Mouse (Mus musculus): ENCODE measurements around the gene Farsb. TPM values are rescaled to one million over a fixed set of nuclear protein-coding genes. Genes with fewer than 3 reads are reported as not detected.

Gene Farsb
- total RNA-seq, 4 experiments from 2014 or later: 43.2 to 52.2 (median 49.6) TPM

- DNase-seq (ENCODE audit: low spot score): no peak
Observed at GRCm38 (mm10) chr1:78484361-78484760, 4.3 kb downstream of the Farsb start.

- DNase-seq (ENCODE audit: low spot score): no peak
Observed at GRCm38 (mm10) chr1:78483430-78483829, 5.3 kb downstream of the Farsb start.

- DNase-seq (ENCODE audit: low spot score): no peak
Observed at GRCm38 (mm10) chr1:78472441-78472840, 16.3 kb downstream of the Farsb start.

- DNase-seq (ENCODE audit: low spot score): peak; percentile 17
Observed at GRCm38 (mm10) chr1:78454659-78455058, 34.0 kb downstream of the Farsb start.

- no peak for DNase-seq (ENCODE audit: low spot score)
Observed at GRCm38 (mm10) chr1:78453886-78454285, 34.8 kb downstream of the Farsb start.

GRCm38 (mm10) chr1:78452544-78452943 lies 36.2 kb downstream of the Farsb start:
- DNase-seq (ENCODE audit: low spot score): no peak

- no peak for DNase-seq (ENCODE audit: low spot score)
Observed at GRCm38 (mm10) chr1:78451070-78451854, 37.4 kb downstream of the Farsb start.

GRCm38 (mm10) chr1:78448091-78448490 lies 40.6 kb downstream of the Farsb start:
- no peak for DNase-seq (ENCODE audit: low spot score)

GRCm38 (mm10) chr1:78446742-78447141 lies 42.0 kb downstream of the Farsb start:
- DNase-seq (ENCODE audit: low spot score): no peak

- DNase-seq (ENCODE audit: low spot score): no peak
Observed at GRCm38 (mm10) chr1:78446232-78446631, 42.5 kb downstream of the Farsb start.

- no peak for DNase-seq (ENCODE audit: low spot score)
Observed at GRCm38 (mm10) chr1:78443056-78443455, 45.6 kb downstream of the Farsb start.

- no peak for DNase-seq (ENCODE audit: low spot score)
Observed at GRCm38 (mm10) chr1:78440716-78441115, 48.0 kb downstream of the Farsb start.

GRCm38 (mm10) chr1:78437150-78437549 lies 51.5 kb downstream of the Farsb start:
- no peak for DNase-seq (ENCODE audit: low spot score)

GRCm38 (mm10) chr1:78436445-78436844 lies 52.3 kb downstream of the Farsb start:
- DNase-seq (ENCODE audit: low spot score): no peak

GRCm38 (mm10) chr1:78435967-78436366 lies 52.7 kb downstream of the Farsb start:
- no peak for DNase-seq (ENCODE audit: low spot score)

GRCm38 (mm10) chr1:78433472-78433871 lies 55.2 kb downstream of the Farsb start:
- no peak for DNase-seq (ENCODE audit: low spot score)

- DNase-seq (ENCODE audit: low spot score): no peak
Observed at GRCm38 (mm10) chr1:78428851-78429250, 59.8 kb downstream of the Farsb start.

- no peak for DNase-seq (ENCODE audit: low spot score)
Observed at GRCm38 (mm10) chr1:78426841-78427240, 61.9 kb downstream of the Farsb start.

- peak; percentile 48 for DNase-seq (ENCODE audit: low spot score)
Observed at GRCm38 (mm10) chr1:78425793-78426700, 62.6 kb downstream of the Farsb start.

- no peak for DNase-seq (ENCODE audit: low spot score)
Observed at GRCm38 (mm10) chr1:78425309-78425708, 63.4 kb downstream of the Farsb start.

- DNase-seq (ENCODE audit: low spot score): no peak
Observed at GRCm38 (mm10) chr1:78424848-78425247, 63.8 kb downstream of the Farsb start.

- DNase-seq (ENCODE audit: low spot score): no peak
Observed at GRCm38 (mm10) chr1:78422576-78422975, 66.1 kb downstream of the Farsb start.

GRCm38 (mm10) chr1:78421749-78422148 lies 66.9 kb downstream of the Farsb start:
- no peak for DNase-seq (ENCODE audit: low spot score)
